Mouse (Mus musculus): ENCODE results near the gene Tmem59.

Tmem59 gene

DNA sequence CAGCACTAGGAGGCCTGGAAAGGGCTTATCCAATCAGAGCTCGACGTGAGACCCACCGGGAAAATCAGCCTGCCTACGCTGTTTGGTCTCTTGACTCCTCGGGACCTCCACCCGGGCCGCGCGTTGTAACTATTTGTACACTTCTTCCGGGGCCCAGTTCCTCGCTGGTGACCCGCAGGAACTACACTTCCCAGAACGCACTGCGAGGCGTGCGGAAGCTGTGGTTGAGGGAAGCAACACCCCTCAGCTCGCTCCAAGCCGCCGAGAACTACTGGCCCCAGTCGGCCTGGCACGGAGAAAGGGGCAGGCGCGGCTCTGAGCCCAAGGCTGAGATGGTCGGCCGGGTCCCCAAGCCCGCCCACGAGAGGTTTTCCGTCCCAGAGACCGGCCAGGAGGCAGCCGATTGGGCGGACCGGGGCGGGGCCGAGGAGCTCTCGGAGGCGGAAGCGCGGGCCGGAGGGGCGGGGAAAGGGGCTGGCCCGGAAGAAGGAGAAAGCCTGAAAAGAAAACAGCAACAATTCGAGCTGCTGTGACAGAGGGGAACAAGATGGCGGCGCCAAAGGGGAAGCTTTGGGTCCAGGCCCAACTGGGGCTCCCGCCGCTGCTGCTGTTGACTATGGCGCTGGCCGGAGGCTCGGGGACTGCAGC lies at the start of gene Tmem59:
Gene Tmem59, plus strand, starts transcription at position 218 of the 648 bp plus-strand sequence.
- DNase-seq: peak; percentile 99

DNA sequence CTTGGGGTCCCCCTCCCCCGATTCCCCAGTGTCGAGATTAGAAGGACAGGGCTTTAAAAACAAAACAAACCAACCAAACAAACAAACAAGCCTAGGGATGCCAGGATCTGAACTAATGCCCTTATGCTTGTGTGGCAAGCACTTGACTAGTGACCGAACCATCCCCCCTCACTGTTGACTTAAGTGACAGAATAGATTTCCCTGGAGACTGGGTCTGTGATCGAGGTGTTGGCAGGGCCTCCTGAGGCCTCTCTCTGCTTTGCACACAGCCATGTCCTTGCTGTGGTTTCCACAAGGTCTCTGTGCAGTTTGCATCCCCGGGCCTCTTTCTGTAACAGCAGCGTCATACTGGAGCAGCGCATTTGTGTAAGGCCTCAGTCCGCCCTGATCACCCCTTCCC lies 48.8 kb upstream of the Tmem59 start:
- no peak for DNase-seq

DNA sequence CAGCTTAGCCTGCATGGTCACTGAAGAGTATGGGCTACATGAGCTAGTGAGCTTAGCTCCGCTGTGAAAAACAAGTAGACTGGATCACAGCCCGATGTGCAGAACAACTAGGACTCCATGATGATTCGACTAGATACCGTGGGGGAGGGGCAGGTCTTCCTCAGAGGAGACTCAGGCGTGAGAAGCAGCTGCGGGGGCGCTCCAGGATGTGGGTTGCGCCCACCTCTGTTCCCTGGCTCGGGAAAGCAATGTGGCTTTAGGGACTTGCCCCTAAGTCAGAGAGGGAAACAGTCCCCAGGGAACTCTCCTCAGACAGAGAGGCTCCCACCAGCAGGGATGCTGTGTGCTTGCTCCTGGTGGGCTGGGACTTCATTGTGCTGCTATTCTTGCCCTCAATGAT lies 47.7 kb upstream of the Tmem59 start:
- DNase-seq: no peak

GRCm38 (mm10) chr4:107134891-107135290 lies 43.3 kb upstream of the Tmem59 start:
- no peak for DNase-seq

GRCm38 (mm10) chr4:107135663-107136062 lies 42.5 kb upstream of the Tmem59 start:
- DNase-seq: no peak

DNA sequence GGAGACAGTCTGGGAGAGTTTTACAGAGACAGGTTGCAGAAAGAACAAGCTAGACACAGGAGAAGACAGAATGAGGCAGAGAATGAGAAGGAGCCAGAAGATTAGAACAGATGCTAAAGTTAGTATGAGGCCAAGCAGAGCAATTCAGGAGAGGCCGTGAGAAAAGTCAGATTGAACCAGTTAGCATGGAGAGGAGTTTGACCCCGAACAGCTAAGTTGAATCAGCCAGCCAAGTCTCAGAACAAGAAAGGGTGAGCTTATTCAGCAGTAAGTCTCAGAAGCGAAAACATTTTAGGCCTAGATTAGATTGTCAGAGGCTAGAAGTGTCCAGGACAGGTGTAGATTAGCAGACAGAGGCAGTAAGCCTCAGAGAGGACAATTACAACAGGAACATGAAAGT lies 41.7 kb upstream of the Tmem59 start:
- DNase-seq: peak; percentile 32

GRCm38 (mm10) chr4:107138948-107139835 lies 39.0 kb upstream of the Tmem59 start:
- no peak for DNase-seq

- peak; percentile 16 for DNase-seq
Observed at GRCm38 (mm10) chr4:107139836-107140631, 38.2 kb upstream of the Tmem59 start.

- no peak for DNase-seq
Observed at GRCm38 (mm10) chr4:107143511-107143910, 34.7 kb upstream of the Tmem59 start.

DNA sequence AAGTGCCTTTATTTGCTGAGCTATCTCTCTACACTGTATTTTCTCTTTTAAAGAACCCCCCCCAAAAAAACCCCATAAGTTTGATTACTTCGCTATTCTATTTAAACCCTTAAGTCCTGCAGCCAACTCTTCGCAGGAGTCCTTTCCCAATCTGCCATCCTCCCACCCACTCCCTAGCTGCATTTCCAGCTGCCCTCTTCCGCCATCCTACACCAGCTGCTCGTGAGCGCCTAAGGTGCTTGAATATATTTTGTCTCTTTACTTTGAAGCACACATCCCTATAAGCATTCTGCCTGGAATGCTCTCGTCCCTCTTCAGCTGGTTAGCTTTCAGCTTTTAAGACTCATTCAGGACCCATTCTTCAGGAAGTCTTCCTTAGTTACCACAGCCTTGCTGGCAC lies 27.2 kb upstream of the Tmem59 start:
- no peak for DNase-seq

- DNase-seq: no peak
Observed at GRCm38 (mm10) chr4:107152571-107152970, 25.6 kb upstream of the Tmem59 start.

DNA sequence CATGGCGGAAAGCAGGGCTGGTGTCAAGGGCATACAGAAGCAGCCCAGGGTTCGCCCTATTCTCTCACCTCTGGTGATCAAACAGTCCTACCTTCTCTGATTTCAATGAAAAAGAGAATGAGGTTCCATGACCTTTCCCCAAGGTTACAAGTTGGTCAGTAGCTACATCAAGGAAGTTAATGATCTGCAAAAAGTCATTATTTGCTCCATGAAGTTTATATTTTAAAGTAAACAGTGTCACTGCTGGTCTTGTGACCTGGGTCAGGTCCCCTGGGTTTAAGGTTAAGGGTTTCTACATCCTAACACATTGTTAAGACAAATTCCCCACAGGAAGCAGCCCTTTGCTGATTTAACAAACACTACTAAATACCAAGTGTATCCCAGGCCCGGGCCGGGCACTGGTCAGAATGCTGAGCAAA lies 21.2 kb upstream of the Tmem59 start:
- DNase-seq: peak; percentile 57

DNA sequence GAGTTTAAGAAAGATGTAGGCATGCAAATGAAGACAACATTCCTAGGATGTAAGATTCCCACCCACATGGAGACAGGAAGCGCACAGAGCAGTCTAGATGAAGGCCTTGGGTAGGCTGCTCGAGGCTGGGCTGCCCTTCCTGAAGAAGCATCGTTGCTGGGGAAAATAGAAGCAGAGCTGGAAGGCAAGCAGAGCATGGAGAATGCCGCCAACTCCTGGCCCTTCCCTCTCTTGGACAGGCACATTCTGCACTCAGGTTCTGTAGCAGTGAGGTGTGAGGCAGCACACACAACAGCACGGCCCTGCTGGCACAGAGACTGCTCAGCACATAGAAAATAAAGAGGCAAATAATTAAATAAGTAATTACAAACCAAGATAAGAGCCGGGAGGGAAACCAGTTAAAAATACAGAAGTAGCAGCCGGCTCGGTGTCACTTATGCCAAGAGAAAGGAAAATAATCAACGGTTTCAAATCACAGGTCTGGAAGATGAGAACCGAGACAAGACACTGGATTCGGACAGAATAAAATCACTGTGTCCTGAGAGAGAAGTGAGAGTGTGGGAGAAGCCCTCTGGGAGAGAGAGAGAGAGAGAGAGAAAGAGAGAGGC lies 18.9 kb upstream of the Tmem59 start:
- DNase-seq: no peak

DNA sequence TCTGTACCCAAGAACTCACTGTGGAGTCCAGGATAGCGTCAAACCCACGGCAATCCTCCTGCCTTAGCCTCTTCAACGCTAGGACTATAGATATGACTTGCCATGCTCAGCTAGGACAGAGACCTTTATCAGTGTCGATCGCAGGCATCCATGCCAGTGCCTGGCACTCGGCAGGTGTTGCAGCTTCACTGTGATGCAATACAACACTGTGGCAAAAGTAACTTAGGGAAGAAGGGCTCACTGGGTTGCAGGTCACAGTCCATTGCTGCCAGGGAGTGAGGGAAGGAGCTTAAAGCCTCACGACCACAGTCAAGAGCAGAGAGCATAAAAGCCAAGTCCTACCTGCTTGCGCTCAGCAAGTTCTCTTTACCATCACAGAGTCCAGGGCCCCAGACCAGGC lies 18.0 kb upstream of the Tmem59 start:
- no peak for DNase-seq

GRCm38 (mm10) chr4:107163341-107163740 lies 14.9 kb upstream of the Tmem59 start:
- DNase-seq: no peak

- peak; percentile 71 for DNase-seq
Observed at GRCm38 (mm10) chr4:107163756-107164587, 14.2 kb upstream of the Tmem59 start.

GRCm38 (mm10) chr4:107166700-107167099 lies 11.5 kb upstream of the Tmem59 start:
- no peak for DNase-seq

GRCm38 (mm10) chr4:107167798-107168197 lies 10.4 kb upstream of the Tmem59 start:
- DNase-seq: no peak

GRCm38 (mm10) chr4:107177506-107177905 lies 693 bp upstream of the Tmem59 start:
- no peak for DNase-seq

DNA sequence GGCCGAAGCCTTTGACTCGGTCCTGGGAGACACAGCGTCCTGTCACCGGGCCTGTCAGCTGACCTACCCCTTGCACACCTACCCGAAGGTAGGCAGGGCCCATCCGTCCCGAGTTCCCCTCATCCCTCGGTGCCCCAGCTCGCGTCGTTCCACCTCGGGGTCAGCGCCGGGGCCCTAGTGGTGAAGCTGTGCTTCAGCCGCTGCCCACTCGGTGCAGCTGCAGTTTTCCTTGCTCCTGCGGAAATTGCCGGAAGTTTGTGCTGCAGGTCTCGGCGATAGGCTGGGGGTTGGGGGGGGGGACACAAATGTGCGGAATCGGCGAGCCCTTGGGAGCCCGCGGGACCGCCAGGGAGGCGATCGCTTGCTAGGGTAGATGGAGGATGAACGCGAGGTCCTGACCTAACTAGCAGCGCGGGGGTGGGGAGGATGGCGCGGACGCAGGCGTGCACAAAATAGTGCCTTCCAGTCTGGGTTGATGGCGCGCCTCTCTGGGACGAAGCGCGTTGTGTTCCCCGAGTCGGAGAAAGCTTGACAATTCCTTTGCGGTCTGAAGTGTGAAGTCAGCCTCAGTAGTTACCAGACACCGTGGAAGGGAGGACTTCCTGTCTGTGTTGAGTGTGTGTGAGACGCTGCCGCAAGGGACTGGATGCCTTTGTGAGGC lies 761 bp downstream of the Tmem59 start, which contains the start of gene Tceanc2:
Gene Tceanc2, minus strand, starts transcription at position 287 of the 661 bp plus-strand sequence.
- peak; percentile 52 for DNase-seq

DNA sequence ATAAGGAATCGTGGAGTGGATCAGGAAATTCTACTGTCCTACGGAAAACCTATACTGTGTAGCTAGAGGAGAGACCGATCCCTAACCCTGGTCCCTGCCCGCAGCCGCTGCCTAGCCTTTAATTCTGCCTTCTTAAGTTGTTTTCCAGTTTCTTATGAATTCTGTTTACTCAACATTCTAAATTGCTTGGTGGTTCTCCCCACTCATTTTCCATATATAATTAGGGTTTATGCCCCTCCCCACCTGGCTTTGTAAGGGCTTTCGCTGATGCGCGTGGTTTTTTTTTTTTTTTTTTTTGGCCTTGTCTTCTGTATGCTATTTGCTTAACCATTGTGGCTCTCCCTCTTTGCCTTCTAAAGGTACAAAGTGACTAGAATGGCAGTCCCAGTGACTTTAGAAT lies 1.4 kb downstream of the Tmem59 start:
- no peak for DNase-seq

All from kidney, adult 18-20 months (tissue).